Comparison of ENCODE assay signal across 24 mouse cellular contexts in genomic region chr17:83726496-83726895, GRCm38 (mm10). TPM values are rescaled to one million over a fixed set of nuclear protein-coding genes. Genes with fewer than 3 reads are reported as not detected.
A peak's percentile ranks its signal among the peaks of the same experiment; 100 is the strongest.
DNase-seq lines count a peak whose midpoint lies in the region; ATAC-seq lines count a peak whose summit lies in the region.
"Had no signal": no experiment of that assay in that cellular context is flagged by ENCODE, and none has a peak within 500 bp of the region (broad histone marks: within the 10 kb centered on the region; RNA-seq: fewer than 3 reads in every experiment).

No protein-coding gene starts in this region.

- no peak overlapping the region for H3K4me2 ChIP-seq in intestine, embryonic 15.5 days (replicated peaks)
- H3K4me2 ChIP-seq: embryonic facial prominence, embryonic 15.5 days; heart, embryonic 13.5 days; hindbrain, embryonic 12.5 days had no signal

- WGBS in intestine, embryonic 15.5 days, result 86% methylated on average over 11 of the region's 11 CpGs

- H3K4me1 ChIP-seq in megakaryocyte, embryonic 14.5 days, result peaks cover 92% of the 10 kb centered on the region
- no peaks in the 10 kb centered on the region; the same call in 1 of the 2 replicates for H3K4me1 ChIP-seq in intestine, embryonic 15.5 days (replicated peaks)
- H3K4me1 ChIP-seq: hindbrain, embryonic 12.5 days had no signal

- no peak overlapping the region for H3K27ac ChIP-seq in intestine, embryonic 15.5 days
- H3K27ac ChIP-seq: embryonic facial prominence, embryonic 15.5 days; forebrain, embryonic 10.5 days; heart, embryonic 13.5 days; hindbrain, embryonic 12.5 days had no signal

- H3K9me3 ChIP-seq in megakaryocyte, embryonic 14.5 days, result no peaks in the 10 kb centered on the region
- no peaks in the 10 kb centered on the region for H3K9me3 ChIP-seq in intestine, embryonic 15.5 days
- H3K9me3 ChIP-seq: embryonic facial prominence, embryonic 15.5 days; forebrain, embryonic 10.5 days; heart, embryonic 13.5 days; hindbrain, embryonic 12.5 days had no signal

- peaks cover 81% of the 10 kb centered on the region for H3K36me3 ChIP-seq in megakaryocyte, embryonic 14.5 days (replicated peaks; ENCODE audit: low read length)
- no peaks in the 10 kb centered on the region for H3K36me3 ChIP-seq in intestine, embryonic 15.5 days
- H3K36me3 ChIP-seq: embryonic facial prominence, embryonic 15.5 days; forebrain, embryonic 10.5 days; hindbrain, embryonic 12.5 days had no signal

- DNase-seq in kidney, adult 8-10 months, result peak; percentile 11 to 31
- peak; percentile 20 for DNase-seq in kidney, postnatal 14 days
- DNase-seq in gastrocnemius, adult 18-20 months (ENCODE audit: low spot score), result no peak
- no peak for DNase-seq in thymus, postnatal 36 days
- DNase-seq: adrenal gland, adult 2 months; adrenal gland, postnatal 25 days; cerebellum, adult 2 months; cerebellum, postnatal 14 days; embryo, embryonic 11 days; gastrocnemius, postnatal 36 days; heart, adult 11 months; heart, postnatal 4 days had no signal

- peak overlapping the region; percentile 64 for H3K4me3 ChIP-seq in megakaryocyte, embryonic 14.5 days (replicated peaks)
- H3K4me3 ChIP-seq in intestine, embryonic 15.5 days (replicated peaks), result no peak overlapping the region
- H3K4me3 ChIP-seq: embryonic facial prominence, embryonic 15.5 days; erythroblast, embryonic 14.5 days; forebrain, embryonic 10.5 days; heart, embryonic 13.5 days; hindbrain, embryonic 12.5 days had no signal

- H3K27me3 ChIP-seq in megakaryocyte, embryonic 14.5 days (replicated peaks), result no peaks in the 10 kb centered on the region
- H3K27me3 ChIP-seq in intestine, embryonic 15.5 days (replicated peaks), result no peaks in the 10 kb centered on the region
- H3K27me3 ChIP-seq: embryonic facial prominence, embryonic 15.5 days; heart, embryonic 13.5 days; hindbrain, embryonic 12.5 days; Patski had no signal

- no peak for ATAC-seq in megakaryocyte, adult 5-6 weeks (ENCODE audit: poor library complexity, severe bottlenecking)
- no peak for ATAC-seq in intestine, embryonic 15.5 days
- ATAC-seq: activated CD4-positive, CD25-positive, alpha-beta regulatory T cell, adult 4 months; forebrain, embryonic 14.5 days; hindbrain, embryonic 16.5 days; Patski had no signal

- no peak overlapping the region for H3K9ac ChIP-seq in intestine, embryonic 15.5 days
- H3K9ac ChIP-seq: embryonic facial prominence, embryonic 15.5 days; heart, embryonic 13.5 days; hindbrain, embryonic 12.5 days had no signal

RNA-seq across cellular contexts. Expression of gene Mta3, which starts 20.5 kb away (rescaled TPM):
- 183 and 216 TPM in 2 replicates for polyA plus RNA-seq in megakaryocyte, embryonic 14.5 days (2012; ENCODE audit: insufficient read depth, low replicate concordance)
- total RNA-seq in megakaryocyte, adult 5-6 weeks (2015), result 79.2 and 84.9 TPM in 2 replicates
- 65.7 and 74.1 TPM in 2 replicates for total RNA-seq in megakaryocyte, adult 5-6 weeks (2017)
- total RNA-seq in gastrocnemius, adult 18-20 months (2021), result 1 to 10 TPM; 7.9 to 8.4 TPM
- 40.0 and 42.5 TPM in 2 replicates for polyA plus RNA-seq in intestine, embryonic 15.5 days (2015; fragmentation: Nextera tagmentation; extraction: Ambion mirVana)

Comparison
In these comparisons a context has a peak if more than half of its experiments do, and no peak if none do; other contexts are left out.
1. DNase-seq: peak in kidney, adult 8-10 months (2 of 2) and kidney, postnatal 14 days (single experiment); none in gastrocnemius, adult 18-20 months (single experiment) and thymus, postnatal 36 days (0 of 2).
2. RNA of gene Mta3, which starts 20.5 kb away (total RNA-seq): 65.7 to 84.9 TPM in megakaryocyte, adult 5-6 weeks; 7.9 to 8.4 TPM in gastrocnemius, adult 18-20 months; every median in the first group is over 4 times any median in the second.